Mouse (Mus musculus) MEL (cell line): ENCODE data around the gene Dcun1d4.

Experiments
- CTCF ChIP-seq, 3 experiments: IDR thresholded peaks in 2 of 3; conservative IDR thresholded peaks in 1 of 3; 2 replicates each; pipeline ENCODE4 v1.5.1; 2011 to 2012; ENCODE audit warnings: low read length in 3 of 3, low read depth in 2 of 3, mild to moderate bottlenecking in 2 of 3, improper control_type of control experiment in 1 of 3, inconsistent platforms in 1 of 3, mixed read lengths in 1 of 3, moderate library complexity in 1 of 3; ENCODE audit not compliant: control insufficient read depth in 1 of 3, insufficient read depth in 1 of 3, poor library complexity in 1 of 3, severe bottlenecking in 1 of 3
- E2F4 ChIP-seq: IDR thresholded peaks from 2 replicates; pipeline ENCODE4 v1.6.1; 2011; ENCODE audit warnings: low read depth, low read length, improper control_type of control experiment, borderline replicate concordance
- EP300 ChIP-seq, 2 experiments: IDR thresholded peaks; 2 replicates each; pipeline ENCODE4 v1.6.1; 2011; ENCODE audit warnings: improper control_type of control experiment in 2 of 2, low read length in 2 of 2, low read depth in 1 of 2, mild to moderate bottlenecking in 1 of 2
- GATA1 ChIP-seq: IDR thresholded peaks from 2 replicates; pipeline ENCODE4 v1.6.1; 2011; ENCODE audit warnings: low read depth, low read length, improper control_type of control experiment
- POLR2A ChIP-seq, 2 experiments: IDR thresholded peaks; 2 replicates each; pipeline ENCODE4 v1.6.1; 2011 to 2012; ENCODE audit warnings: low read length in 2 of 2, mild to moderate bottlenecking in 2 of 2, control low read depth in 1 of 2, improper control_type of control experiment in 1 of 2, low read depth in 1 of 2, moderate library complexity in 1 of 2; ENCODE audit not compliant: control insufficient read depth in 1 of 2, insufficient read depth in 1 of 2, poor library complexity in 1 of 2
- SIN3A ChIP-seq: IDR thresholded peaks from 2 replicates; pipeline ENCODE4 v1.6.1; 2012; ENCODE audit warnings: low read length, improper control_type of control experiment, inconsistent platforms
- USF1 ChIP-seq: IDR thresholded peaks from 2 replicates; pipeline ENCODE4 v1.6.1; 2014; ENCODE audit warnings: low read depth, mild to moderate bottlenecking, inconsistent platforms, low read length, improper control_type of control experiment, moderate library complexity
- ZKSCAN1 ChIP-seq: IDR thresholded peaks from 2 replicates; pipeline ENCODE4 v1.6.1; 2012; ENCODE audit warnings: low read depth, mild to moderate bottlenecking, inconsistent platforms, low read length, improper control_type of control experiment, moderate library complexity

DNA sequence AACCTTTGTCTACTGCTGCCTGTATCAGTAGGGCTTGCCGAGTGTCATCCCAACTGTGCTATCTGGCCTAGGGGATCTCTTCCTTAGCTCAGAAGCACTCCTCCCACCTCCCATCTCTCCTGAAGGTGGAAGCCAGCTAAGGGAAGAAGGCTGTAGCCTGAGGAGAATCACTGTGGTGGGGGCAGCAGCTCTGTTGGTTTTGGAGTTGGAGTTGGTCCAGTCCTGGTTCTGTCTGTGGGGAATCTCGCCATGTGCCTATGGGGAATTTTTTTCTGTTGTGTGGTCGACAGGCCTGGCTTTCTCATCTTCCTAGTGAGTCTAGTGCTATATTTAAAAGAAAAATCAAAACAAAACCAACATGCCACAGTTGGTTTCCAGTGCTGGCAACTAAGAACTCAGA lies 16.6 kb downstream of the Dcun1d4 start:
- TF ChIP-seq CTCF (IDR thresholded peaks at IDR 0.05 in 2 of 3, conservative IDR thresholded peaks at IDR 0.05 in 1 of 3; ENCODE audit: control insufficient read depth in 1 of 3, insufficient read depth in 1 of 3, low read depth in 2 of 3, low read length in 3 of 3, poor library complexity in 1 of 3, severe bottlenecking in 1 of 3) (no peak), POLR2A (IDR thresholded peaks at IDR 0.05; ENCODE audit: control insufficient read depth in 1 of 2, insufficient read depth in 1 of 2, low read depth in 1 of 2, low read length in 2 of 2, poor library complexity in 1 of 2) (no peak), EP300 (IDR thresholded peaks at IDR 0.05; ENCODE audit: low read depth in 1 of 2, low read length in 2 of 2) (no peak), ZKSCAN1 (no peak), SIN3A (no peak), E2F4 (no peak), USF1 (no peak), GATA1 (0 out of 2 replicates have a peak, but pooled peaks have one; percentile 17)
